Mouse (Mus musculus): ENCODE data around the gene Spx. TPM values are rescaled to one million over a fixed set of nuclear protein-coding genes. Genes with fewer than 3 reads are reported as not detected.

Spx gene
- total RNA-seq (2015; ENCODE audit: low replicate concordance) (not detected in 2 replicates), total RNA-seq (2017; ENCODE audit: low replicate concordance) (1.7 TPM in 1 of 2 replicates, not detected in the other)

DNA sequence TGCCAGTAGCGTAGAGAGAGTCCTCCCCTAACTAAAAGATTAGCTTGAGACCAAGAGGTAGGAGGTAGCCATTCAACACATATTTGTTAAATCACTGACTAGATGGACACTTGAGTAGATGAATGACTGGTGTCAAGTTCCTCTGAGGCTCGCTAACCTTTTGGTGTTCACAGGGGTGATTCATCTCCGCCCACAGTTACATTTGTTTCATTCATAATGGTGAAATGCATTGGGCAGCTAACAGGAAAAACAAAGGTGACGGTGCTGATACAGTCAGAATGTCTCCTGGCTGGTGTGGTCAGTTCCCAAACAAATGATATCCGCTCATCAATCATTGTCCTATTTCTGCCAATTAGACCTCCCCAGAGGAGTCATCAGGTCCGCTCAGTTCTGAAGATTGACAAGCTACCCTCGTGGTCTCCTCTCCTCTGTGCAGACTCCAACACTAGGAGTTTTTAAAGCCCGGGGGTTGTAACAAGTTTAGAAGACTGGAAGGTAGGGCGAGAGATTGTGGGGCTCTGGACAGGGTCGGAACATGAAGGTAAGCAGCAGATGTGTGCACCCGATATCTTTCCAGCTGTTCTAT lies at the start of gene Spx:
Spx (plus strand) TSS at position 536 of the 586 bp plus-strand sequence.
- no peak for ATAC-seq (replicated peaks; ENCODE audit: low FRiP score, poor library complexity, severe bottlenecking)

GRCm38 (mm10) chr6:142365742-142366472 lies 47.3 kb upstream of the Spx start:
- ATAC-seq (replicated peaks; ENCODE audit: low FRiP score, poor library complexity, severe bottlenecking), result no peak

DNA sequence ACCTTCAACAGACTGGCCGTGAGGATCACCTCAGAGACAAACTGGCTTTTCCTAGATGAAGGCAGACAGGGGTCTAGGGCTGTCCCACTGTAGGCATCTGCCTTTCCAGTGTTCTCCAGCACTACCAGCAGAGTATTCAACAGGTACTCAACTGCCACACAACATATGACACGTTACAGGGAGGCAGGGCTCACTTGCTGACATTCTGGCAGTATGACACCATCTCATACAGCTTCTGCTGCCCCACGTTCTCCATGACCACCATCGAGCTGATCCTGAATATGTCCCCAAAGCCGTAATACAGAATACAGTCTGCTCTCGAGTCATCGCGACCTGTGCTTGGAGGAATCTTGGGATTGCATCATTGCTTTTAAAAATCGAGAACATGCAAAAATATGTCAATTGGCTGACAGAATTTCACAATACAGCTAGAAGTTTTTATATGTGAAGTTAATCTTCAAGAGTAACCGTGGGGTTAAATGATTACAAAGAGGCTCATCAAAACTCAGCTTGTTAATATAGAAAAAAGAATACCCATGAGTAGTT lies 46.7 kb upstream of the Spx start:
- no peak for ATAC-seq (replicated peaks; ENCODE audit: low FRiP score, poor library complexity, severe bottlenecking)

- ATAC-seq (replicated peaks; ENCODE audit: low FRiP score, poor library complexity, severe bottlenecking), result no peak
These were observed 45.7 kb upstream of the Spx start for GRCm38 (mm10) chr6:142367565-142367964.

GRCm38 (mm10) chr6:142369568-142369967 lies 43.7 kb upstream of the Spx start:
- ATAC-seq (replicated peaks; ENCODE audit: low FRiP score, poor library complexity, severe bottlenecking), result no peak

DNA sequence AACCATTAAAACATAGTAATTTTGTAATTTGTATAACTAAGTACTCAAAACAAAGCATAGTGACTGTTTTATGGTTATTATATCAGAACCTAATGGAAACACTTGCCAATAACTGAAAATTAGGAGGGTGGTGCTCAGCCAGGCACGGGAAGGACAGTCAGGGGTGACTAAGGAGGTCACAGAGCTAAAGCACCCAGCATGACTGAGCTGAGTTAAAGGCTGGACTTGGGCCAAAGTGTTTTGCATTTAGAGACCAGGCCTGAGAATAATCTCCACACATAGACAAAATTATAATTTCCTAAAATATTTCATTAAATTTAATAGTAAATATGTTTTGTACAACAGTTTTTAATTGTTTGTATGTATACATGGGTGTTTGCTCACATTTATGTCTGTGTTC lies 36.2 kb upstream of the Spx start:
- ATAC-seq (replicated peaks; ENCODE audit: low FRiP score, poor library complexity, severe bottlenecking), result no peak

GRCm38 (mm10) chr6:142378576-142379330 lies 34.5 kb upstream of the Spx start:
- ATAC-seq (replicated peaks; ENCODE audit: low FRiP score, poor library complexity, severe bottlenecking), result no peak

DNA sequence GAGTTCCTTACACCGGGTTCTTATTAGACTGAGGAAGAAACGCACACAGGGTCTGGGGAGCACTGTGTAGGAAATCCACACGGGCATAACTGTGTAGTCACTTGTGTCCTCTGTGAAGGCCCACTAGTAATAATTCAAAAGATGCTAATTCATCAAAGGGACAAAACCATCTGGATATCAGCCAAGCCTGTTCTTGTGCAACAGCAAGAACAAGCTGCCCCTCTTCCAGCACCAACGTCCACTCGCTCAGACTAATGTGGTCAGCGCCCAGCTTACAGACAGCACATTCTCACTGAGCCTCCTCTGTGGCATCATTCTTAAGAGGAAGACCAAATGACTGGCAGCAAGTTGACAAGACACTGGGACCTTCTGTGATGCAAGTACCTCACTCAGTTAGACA lies 33.3 kb upstream of the Spx start:
- no peak for ATAC-seq (replicated peaks; ENCODE audit: low FRiP score, poor library complexity, severe bottlenecking)

- ATAC-seq (replicated peaks; ENCODE audit: low FRiP score, poor library complexity, severe bottlenecking), result no peak
These were observed 31.6 kb upstream of the Spx start for GRCm38 (mm10) chr6:142381615-142382014.

DNA sequence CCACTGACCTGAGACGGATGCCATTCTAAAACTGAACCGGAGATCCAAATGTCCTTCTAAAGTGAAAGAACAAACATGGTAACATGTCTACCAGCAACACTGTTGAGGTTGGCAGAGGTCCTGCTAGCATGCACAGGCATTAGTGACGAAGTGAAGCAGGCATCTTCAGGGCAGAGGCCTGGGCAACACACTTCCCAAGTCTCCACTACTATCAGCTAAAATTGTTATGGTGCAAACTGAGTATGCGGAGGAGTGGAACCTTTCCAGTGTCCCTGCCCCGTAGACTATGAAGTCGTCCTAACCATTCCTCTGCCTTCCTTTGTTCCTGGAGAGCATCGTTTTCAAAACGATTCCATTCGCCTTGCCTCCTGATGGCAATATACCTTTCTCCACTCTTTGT lies 28.7 kb upstream of the Spx start:
- no peak for ATAC-seq (replicated peaks; ENCODE audit: low FRiP score, poor library complexity, severe bottlenecking)

DNA sequence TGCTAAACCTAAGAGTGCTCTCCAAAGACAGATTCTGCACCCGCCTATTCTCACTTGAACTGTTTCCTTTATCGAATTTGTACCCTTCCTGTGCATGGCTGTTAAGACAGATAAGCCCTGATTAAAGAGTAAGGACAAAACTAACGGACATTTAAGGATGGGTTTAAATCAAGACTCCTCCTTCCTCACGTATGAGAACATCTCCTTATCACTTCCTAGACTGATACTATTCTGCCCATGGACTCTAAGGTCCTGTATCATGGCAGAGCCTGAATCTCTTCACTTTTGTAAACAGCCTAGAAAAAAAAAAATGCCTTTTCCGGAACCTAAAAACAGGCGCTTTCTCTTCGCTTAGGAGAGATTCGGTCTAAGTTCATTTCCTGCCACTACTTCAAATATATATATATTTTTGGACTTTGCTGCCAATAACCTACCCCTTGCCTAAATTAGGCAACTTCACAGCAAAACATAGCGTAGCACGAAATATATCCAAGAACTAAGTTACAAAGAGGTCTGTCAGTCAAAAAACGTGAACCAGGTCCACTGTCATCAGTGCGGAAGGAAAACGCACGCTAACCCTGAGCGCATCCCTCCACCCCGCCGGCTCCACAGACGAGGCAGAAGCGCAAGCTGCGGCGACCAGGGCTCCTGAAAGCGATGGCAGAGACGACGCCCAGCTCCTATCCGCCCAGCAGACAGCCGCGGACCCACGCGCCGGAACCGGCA lies 26.8 kb upstream of the Spx start:
- ATAC-seq (replicated peaks; ENCODE audit: low FRiP score, poor library complexity, severe bottlenecking), result peak; percentile 51

DNA sequence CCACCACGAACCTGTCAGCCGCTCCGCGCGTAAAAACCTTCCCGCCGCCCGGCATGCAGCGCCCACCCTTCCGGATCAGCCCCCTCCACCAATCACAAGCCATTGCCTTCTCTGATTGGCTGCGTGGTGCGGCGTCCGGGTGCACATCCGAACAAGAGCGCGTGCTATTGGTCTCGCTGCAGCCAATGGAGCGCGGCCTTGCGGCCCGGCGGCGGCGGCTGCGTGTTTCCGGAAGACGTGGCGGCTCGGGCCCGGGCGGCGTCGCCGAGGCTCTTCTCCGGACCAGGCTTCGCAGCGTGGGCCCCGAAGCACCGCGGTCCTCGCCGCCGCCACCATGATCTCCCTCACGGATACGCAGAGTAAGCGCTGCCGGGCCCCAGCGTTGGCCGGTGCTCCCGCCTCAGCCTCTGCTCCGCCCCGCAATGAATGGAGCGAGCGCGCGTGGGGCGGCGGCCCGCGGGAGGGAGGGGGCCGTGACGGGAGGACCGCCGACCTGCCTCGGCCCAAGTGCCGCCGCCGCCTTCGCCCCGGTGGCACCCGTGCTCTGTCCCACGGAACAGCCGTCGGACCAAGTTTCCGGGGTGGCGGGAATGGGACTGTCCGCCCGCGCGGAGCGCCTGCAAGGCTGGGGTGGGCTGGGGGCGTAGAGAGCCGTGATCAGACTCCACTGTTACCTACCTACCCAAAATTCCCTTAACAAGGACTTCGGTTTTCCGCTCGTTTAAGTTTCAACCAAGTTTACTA lies 26.1 kb upstream of the Spx start, which contains the start of the genes Recql and Golt1b:
Recql (minus strand) TSS at position 77 of the 744 bp plus-strand sequence.
Golt1b (plus strand) TSS at position 211 of the 744 bp plus-strand sequence.
- ATAC-seq (replicated peaks; ENCODE audit: low FRiP score, poor library complexity, severe bottlenecking), result peak; percentile 96

- no peak for ATAC-seq (replicated peaks; ENCODE audit: low FRiP score, poor library complexity, severe bottlenecking)
These were observed 25.4 kb upstream of the Spx start for GRCm38 (mm10) chr6:142387755-142388271.

GRCm38 (mm10) chr6:142389101-142389500 lies 24.1 kb upstream of the Spx start:
- ATAC-seq (replicated peaks; ENCODE audit: low FRiP score, poor library complexity, severe bottlenecking), result no peak

DNA sequence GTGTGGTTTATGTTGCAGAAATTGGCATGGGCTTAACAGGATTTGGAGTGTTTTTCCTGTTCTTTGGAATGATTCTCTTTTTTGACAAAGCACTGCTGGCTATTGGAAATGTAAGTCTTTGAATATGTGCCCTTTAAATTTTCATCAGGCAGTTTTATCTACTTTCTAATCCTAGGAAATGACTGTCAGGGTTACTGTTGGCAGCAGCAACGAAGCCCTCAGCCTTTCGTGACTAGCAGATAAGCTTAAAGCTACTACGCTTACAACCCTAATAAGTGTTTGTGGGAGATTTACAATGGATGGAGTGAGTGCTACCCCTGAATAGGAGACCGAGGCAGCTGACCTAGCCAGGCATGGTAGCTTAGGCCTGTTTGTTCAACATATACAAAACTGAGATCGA lies 20.9 kb upstream of the Spx start:
- ATAC-seq (replicated peaks; ENCODE audit: low FRiP score, poor library complexity, severe bottlenecking), result no peak

DNA sequence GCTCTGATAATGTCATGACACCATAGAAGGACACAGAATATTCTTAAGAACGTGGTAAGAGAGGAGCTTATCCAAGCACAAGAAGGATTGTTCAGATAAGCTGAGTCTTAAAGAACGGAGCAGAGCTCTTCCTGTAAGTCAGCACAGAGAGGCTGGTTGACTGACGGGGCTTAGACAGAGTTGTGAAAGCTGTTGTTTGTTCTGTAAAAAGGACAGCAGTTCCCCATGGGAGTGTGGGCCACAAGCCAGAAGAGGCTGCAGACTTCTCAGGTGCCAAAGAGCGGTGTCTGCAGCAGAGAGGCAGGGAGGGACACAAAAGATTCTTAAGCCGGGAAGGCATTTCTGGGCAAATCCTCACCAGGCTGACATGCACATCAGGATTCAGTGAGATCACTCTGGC lies 18.6 kb upstream of the Spx start:
- no peak for ATAC-seq (replicated peaks; ENCODE audit: low FRiP score, poor library complexity, severe bottlenecking)

GRCm38 (mm10) chr6:142395756-142396155 lies 17.5 kb upstream of the Spx start:
- ATAC-seq (replicated peaks; ENCODE audit: low FRiP score, poor library complexity, severe bottlenecking), result no peak

DNA sequence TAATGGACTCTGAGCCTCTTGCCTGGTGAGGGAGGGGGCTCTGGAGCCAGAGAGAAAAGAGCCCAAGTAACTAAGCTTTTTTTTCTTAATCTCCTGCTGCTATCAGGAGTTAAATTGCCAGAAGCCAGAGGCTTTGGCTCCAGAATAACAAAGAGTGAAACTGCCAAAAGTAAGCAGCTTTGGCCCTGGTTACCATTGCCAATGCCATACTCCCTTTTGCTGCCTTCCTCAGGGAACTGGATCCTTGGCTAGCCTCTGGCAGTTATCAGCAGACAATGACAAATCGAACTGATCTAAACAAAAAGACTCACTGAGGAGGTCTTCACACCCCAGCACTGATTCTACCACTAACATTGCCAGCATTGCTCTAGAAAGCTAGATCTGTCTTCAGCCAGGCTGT lies 2.1 kb upstream of the Spx start:
- no peak for ATAC-seq (replicated peaks; ENCODE audit: low FRiP score, poor library complexity, severe bottlenecking)

DNA sequence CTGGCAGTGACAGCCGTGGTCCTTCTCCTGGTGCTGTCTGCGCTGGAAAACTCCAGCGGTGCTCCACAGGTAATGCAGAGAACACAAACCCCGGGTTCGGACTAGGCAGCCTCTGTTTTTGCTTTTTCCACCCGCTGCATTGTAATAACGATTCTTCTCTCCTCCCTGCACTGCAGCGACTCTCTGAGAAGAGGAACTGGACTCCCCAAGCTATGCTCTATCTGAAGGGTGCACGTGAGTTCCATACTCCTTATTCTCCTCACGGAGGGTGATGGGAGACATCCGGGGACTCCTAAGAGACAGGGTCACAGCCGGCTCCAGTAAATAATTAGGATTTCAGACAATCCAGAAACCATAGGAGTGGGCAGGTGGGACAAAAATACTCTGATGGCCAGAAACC lies 604 bp downstream of the Spx start:
- no peak for ATAC-seq (replicated peaks; ENCODE audit: low FRiP score, poor library complexity, severe bottlenecking)

Data from erythroid progenitor cell, adult 5-6 weeks (primary cell).